Mouse (Mus musculus) forebrain, embryonic 15.5 days (tissue): ENCODE results near the gene St8sia4. TPM values are rescaled to one million over a fixed set of nuclear protein-coding genes. Genes with fewer than 3 reads are reported as not detected.
"Not testable (repeated sequence)": the region's sequence is repeated elsewhere in the genome, so short reads cannot be mapped to it uniquely, and the experiment has no call there.

Source experiments
- ATAC-seq: fragments of 200-750 bp; cut with Nextera tagmentation; replicated peaks from 2 replicates; pipeline ENCODE4 v1.8.0; 2017; ENCODE audit warnings: mild to moderate bottlenecking, moderate TSS enrichment, moderate library complexity
- H3K27ac ChIP-seq: fragments of 300-500 bp; sonication (generic); replicated peaks from 2 replicates; pipeline ENCODE4 v1.5.1; 2015; ENCODE audit warnings: mild to moderate bottlenecking, inconsistent platforms
- H3K27me3 ChIP-seq: fragments of 300-500 bp; sonication (generic); 2 replicates; pipeline ENCODE4 v1.6.1; 2015; ENCODE audit warnings: inconsistent platforms
- H3K36me3 ChIP-seq: fragments of 300-500 bp; sonication (generic); 2 replicates; pipeline ENCODE4 v1.6.1; 2015; ENCODE audit warnings: mild to moderate bottlenecking, inconsistent platforms
- H3K4me1 ChIP-seq: fragments of 300-500 bp; sonication (generic); 2 replicates; pipeline ENCODE4 v1.6.1; 2015; ENCODE audit warnings: inconsistent platforms
- H3K4me2 ChIP-seq: fragments of 300-500 bp; sonication (generic); replicated peaks from 2 replicates; pipeline ENCODE4 v1.6.1; 2015; ENCODE audit warnings: mild to moderate bottlenecking, inconsistent platforms
- H3K4me3 ChIP-seq: fragments of 300-500 bp; sonication (generic); 2 replicates; pipeline ENCODE4 v1.5.1; 2015; ENCODE audit warnings: mild to moderate bottlenecking, inconsistent platforms
- H3K9ac ChIP-seq: fragments of 300-500 bp; sonication (generic); replicated peaks from 2 replicates; pipeline ENCODE4 v1.6.1; 2015; ENCODE audit warnings: mild to moderate bottlenecking, inconsistent platforms
- H3K9me3 ChIP-seq: fragments of 300-500 bp; sonication (generic); 2 replicates; pipeline ENCODE4 v1.6.1; 2016; ENCODE audit warnings: inconsistent platforms
- WGBS: fragments of 180-500 bp; shearing (Covaris S2); methylation state at CpG from one replicate; pipeline ENCODE4 v1.1.7; 2015; ENCODE audit warnings: mixed read lengths; 5-methylcytosine and 5-hydroxymethylcytosine counted together
- polyA plus RNA-seq: library from polyadenylated mRNA; unstranded; fragments of >200 nt; fragmentation: Nextera tagmentation; extraction: Ambion mirVana; gene quantifications from 2 replicates; pipeline ENCODE4 v1.2.1, GENCODE M21; 2015

Gene St8sia4
- polyA plus RNA-seq, 1 experiment from 2014 or later: 34.1 TPM

- no peak overlapping the region for H3K4me2 ChIP-seq
- no peak for ATAC-seq
- no peak overlapping the region for H3K9ac ChIP-seq
- H3K27me3 ChIP-seq: no peaks in the 10 kb centered on the region
- H3K36me3 ChIP-seq: no peaks in the 10 kb centered on the region; the same call in 1 of the 2 replicates
- H3K27ac ChIP-seq: no peak overlapping the region
- H3K9me3 ChIP-seq: no peaks in the 10 kb centered on the region
- H3K4me1 ChIP-seq: no peaks in the 10 kb centered on the region
- H3K4me3 ChIP-seq: no peak overlapping the region
These were observed 77.9 kb downstream of the St8sia4 start for GRCm38 (mm10) chr1:95589471-95589870.

GRCm38 (mm10) chr1:95583310-95583709 lies 84.1 kb downstream of the St8sia4 start:
- Histone ChIP-seq H3K36me3 (no peaks in the 10 kb centered on the region), H3K27me3 (no peaks in the 10 kb centered on the region), H3K4me3 (no peak overlapping the region), H3K4me2 (no peak overlapping the region), H3K4me1 (no peaks in the 10 kb centered on the region), H3K9me3 (no peaks in the 10 kb centered on the region), H3K27ac (no peak overlapping the region), H3K9ac (no peak overlapping the region)
- ATAC-seq: no peak
- WGBS: 93% methylated on average over 1 of the region's 1 CpGs

- WGBS: 48% methylated on average over 1 of the region's 1 CpGs
- no peaks in the 10 kb centered on the region for H3K27me3 ChIP-seq
- H3K27ac ChIP-seq: no peak overlapping the region
- ATAC-seq: 0 out of 2 replicates have a peak, but pooled peaks have one; percentile 41
- no peak overlapping the region for H3K9ac ChIP-seq
- H3K4me1 ChIP-seq: no peaks in the 10 kb centered on the region
- H3K4me3 ChIP-seq: no peak overlapping the region
- no peaks in the 10 kb centered on the region for H3K36me3 ChIP-seq
- H3K4me2 ChIP-seq: no peak overlapping the region
- no peaks in the 10 kb centered on the region for H3K9me3 ChIP-seq
These were observed 85.1 kb downstream of the St8sia4 start for GRCm38 (mm10) chr1:95582264-95582663.

GRCm38 (mm10) chr1:95572619-95573540 lies 94.5 kb downstream of the St8sia4 start:
- no peak for ATAC-seq
- Histone ChIP-seq H3K4me3 (no peak overlapping the region), H3K9me3 (no peaks in the 10 kb centered on the region), H3K4me1 (no peaks in the 10 kb centered on the region), H3K36me3 (no peaks in the 10 kb centered on the region), H3K4me2 (no peak overlapping the region), H3K27ac (no peak overlapping the region), H3K27me3 (no peaks in the 10 kb centered on the region), H3K9ac (no peak overlapping the region)
- WGBS: 95% methylated on average over 9 of the region's 9 CpGs

- no peak for ATAC-seq
- H3K9ac ChIP-seq: no peak overlapping the region
- H3K9me3 ChIP-seq: no peaks in the 10 kb centered on the region
- H3K27ac ChIP-seq: no peak overlapping the region
- no peaks in the 10 kb centered on the region for H3K36me3 ChIP-seq
- H3K27me3 ChIP-seq: no peaks in the 10 kb centered on the region
- H3K4me2 ChIP-seq: no peak overlapping the region
- 89% methylated on average over 1 of the region's 1 CpGs for WGBS
- H3K4me1 ChIP-seq: no peaks in the 10 kb centered on the region
- no peak overlapping the region for H3K4me3 ChIP-seq
These were observed 96.3 kb downstream of the St8sia4 start for GRCm38 (mm10) chr1:95571106-95571505.

- H3K27me3 ChIP-seq, ATAC-seq, H3K36me3 ChIP-seq, H3K4me3 ChIP-seq, H3K4me2 ChIP-seq, H3K4me1 ChIP-seq, H3K9me3 ChIP-seq, H3K27ac ChIP-seq, H3K9ac ChIP-seq: not testable (repeated sequence)
These were observed 112.8 kb downstream of the St8sia4 start for GRCm38 (mm10) chr1:95554556-95554955.

GRCm38 (mm10) chr1:95541460-95541859 lies 125.9 kb downstream of the St8sia4 start:
- no peaks in the 10 kb centered on the region for H3K4me1 ChIP-seq
- H3K27me3 ChIP-seq: no peaks in the 10 kb centered on the region
- H3K27ac ChIP-seq: no peak overlapping the region
- no peak overlapping the region for H3K4me2 ChIP-seq
- no peaks in the 10 kb centered on the region for H3K9me3 ChIP-seq
- no peak for ATAC-seq
- no peaks in the 10 kb centered on the region for H3K36me3 ChIP-seq
- 71% methylated on average over 3 of the region's 3 CpGs for WGBS
- no peak overlapping the region for H3K9ac ChIP-seq
- no peak overlapping the region for H3K4me3 ChIP-seq
